Mouse (Mus musculus): ENCODE data around the gene Zbtb38.
A peak's percentile ranks its signal among the peaks of the same experiment; 100 is the strongest.

Gene Zbtb38

DNA sequence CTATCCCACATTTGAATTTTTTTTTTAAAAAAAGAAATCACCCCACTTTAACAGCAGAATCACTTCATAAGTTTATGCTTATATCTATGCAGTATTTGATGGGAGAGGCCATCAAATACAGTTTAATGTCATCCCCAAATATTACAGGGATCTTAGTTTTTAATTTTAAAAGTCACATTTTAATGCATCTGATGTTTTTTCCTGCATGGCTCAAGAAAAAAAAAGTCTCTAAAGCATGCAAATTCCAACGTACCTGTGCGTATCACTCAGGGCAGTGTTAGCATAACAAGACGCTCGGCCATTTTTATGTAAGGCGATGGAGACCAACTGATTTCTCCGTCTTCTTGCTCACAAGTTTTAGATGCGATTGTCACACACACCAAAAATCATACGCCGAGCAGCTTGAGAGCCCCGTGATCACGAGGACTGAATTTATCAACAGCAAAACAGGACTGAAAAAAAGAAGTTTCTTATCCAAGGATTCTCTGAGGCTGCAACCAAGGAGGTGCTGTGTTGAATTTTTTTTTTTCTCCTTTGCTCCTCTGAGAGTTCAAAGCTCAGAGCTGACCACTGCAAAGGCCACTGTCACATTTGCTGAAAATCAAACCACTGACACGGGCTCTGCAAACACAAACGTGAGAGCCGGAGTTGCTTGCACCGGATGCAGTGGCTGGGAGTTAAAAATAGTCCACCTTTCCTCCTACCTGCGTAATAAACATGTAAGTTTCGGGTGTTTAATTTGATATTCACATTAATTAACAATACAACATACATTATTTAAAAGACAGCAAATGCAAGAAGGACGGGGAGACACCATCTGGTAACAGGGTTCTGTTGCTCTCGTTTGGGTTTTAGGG, 21.4 kb downstream of the Zbtb38 start:
- no peak for DNase-seq

DNA sequence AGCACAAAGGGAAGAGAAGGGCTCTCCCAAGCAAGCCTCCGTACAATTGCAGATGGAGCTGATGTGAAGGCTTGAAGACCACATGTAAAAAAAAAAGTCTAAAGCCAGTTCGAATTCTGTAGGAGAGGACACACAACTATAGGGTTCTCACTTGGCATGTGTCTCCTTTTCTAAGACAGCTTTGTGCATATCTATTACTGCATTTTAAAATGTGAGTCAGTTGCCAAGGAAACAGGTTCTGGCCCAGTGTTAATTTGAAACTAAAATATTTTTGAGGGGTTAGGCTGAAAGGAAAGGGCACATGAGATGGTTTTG, 22.4 kb downstream of the Zbtb38 start:
- DNase-seq, result no peak

GRCm38 (mm10) chr9:96729537-96730310, 22.9 kb downstream of the Zbtb38 start:
- DNase-seq, result no peak

DNA sequence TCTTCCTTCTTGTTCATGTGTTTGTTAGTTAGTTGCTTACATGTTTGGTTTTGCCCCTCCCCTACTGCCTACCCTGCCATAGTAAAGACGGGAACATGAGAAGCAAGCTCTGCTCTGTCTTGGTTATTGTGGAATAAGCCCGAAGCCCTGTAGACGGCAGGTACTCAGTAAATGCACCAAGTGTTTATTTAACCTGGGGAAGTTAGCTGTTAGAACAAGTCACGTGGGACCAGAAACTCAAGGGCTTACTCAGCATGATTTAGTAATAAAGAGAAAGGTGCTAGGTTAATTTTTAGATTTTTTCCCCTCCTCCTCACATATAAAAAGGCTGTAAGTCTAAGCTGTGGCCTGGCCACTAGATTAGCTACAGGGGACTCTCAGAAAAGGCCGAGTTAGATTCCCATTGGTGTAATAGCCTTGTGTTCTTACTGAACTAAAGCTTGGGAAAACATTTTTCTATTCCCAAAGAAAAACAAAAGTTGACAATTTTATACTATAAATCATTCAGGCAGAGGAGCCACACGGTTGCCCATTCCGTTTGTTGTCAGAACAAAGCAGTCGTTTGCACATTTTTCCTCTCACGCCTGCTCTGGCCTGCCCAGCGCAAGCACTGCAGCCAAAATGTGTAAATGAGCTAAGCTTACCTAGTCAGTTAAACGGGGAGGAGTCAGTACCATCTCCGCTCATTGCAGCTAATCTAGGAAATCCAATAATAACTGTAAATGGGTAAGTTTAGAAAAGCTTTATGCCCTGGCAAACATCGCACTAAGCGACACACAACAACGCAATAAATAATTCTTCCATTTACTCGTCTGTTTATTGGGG, 24.1 kb downstream of the Zbtb38 start:
- no peak for DNase-seq

DNA sequence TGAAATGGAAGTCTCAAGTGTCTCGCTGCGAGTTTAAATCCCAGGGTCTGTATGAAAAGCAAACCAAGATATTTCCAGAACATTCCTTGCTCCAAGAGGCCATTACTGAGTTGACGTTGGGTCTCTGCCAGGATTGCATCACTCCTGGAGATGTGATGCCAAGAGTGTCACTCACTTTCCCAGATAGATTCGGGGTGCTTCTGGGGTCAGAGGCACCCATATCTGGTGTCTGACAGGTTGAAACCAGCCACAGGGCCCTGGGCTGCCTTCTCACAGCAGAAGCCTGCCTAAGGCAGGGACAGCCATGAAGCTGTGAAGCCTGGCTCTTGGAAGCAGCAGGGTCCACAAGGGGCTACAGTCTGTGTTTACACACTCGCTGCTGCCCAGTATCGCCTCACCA, 24.9 kb downstream of the Zbtb38 start:
- no peak for DNase-seq

GRCm38 (mm10) chr9:96726336-96727131, 26.1 kb downstream of the Zbtb38 start:
- DNase-seq, result no peak

GRCm38 (mm10) chr9:96725582-96726320, 26.9 kb downstream of the Zbtb38 start:
- DNase-seq, result no peak

GRCm38 (mm10) chr9:96723650-96724049, 29.0 kb downstream of the Zbtb38 start:
- no peak for DNase-seq

DNA sequence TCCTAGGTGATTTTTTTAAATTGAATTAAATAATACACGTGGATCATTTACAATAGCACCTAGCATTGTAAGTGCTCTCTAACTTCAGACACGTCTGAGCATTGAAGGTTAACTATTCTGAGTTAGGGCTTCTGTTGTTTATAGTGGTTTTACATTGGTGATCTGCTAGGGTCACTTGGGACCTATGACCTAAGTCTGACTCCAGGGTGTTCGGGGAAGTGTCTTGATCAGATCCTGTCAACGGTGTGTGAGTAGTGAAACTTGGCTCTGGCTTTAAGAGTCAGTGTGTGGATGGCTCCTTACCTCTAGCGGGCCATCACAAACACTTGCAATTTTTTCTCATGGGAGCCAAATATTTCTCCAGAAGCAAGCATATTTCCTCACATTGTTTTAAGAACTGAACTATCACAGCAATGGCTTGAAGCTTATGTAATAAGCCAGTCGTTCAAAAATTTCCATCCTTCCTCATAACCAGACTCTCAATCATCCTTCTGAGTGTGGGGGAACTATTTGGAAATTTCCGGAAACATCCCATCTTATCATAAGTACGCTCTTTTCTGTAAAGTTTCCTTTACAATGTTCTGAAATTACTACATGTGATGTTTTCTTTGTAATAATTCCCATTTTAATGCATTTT, 31.4 kb downstream of the Zbtb38 start:
- no peak for DNase-seq

DNA sequence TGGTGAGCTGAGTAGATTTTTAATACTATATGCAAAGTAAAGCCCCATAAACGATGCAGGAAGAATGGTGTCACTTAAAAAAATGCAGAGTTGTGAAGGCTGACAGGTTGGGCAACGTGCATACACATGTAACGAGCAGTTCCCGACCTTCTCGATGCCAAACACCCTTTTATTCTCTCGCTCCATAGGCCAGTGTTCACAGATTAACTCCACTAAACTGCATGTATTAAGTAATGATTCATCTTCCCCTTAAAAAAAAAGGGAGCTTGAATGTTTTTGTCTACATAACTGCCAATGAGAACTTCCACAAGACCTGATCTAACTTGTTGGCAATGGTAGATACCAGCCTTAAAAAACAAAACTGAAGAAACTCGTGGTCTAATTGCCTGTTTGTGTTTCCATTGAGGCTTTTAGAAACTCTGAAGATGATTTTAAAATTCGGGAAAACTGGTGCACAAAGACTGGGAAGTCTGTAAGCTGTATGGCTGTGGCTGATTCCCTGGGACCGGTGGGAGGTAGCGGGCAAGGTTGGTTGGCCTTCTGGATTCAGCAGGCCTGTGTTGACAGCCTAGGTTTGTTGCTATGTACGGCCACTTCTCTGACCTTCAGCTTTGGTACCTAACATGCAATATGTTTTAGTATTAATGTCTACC, 32.0 kb downstream of the Zbtb38 start:
- DNase-seq, result no peak

GRCm38 (mm10) chr9:96719408-96720158, 33.0 kb downstream of the Zbtb38 start:
- DNase-seq, result peak; percentile 73 to 82

DNA sequence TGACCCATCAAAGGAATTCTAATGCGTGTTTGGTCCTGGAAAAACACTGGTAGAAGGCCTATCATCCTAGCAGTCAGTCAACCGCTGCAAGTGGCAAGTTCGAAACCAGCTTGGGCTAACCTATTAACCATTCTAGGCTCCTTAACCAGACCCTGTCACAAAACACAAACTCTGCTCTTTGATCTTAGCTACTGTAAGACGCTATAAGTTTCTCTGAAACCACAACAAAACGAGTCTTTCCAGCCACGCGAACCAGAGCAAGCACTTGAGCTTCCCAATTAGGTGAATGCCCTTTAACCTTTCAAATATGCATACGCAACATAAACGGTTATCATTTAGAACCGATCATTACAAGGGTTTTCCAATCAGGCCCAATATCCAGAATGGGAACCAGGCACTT, 33.7 kb downstream of the Zbtb38 start:
- no peak for DNase-seq

DNA sequence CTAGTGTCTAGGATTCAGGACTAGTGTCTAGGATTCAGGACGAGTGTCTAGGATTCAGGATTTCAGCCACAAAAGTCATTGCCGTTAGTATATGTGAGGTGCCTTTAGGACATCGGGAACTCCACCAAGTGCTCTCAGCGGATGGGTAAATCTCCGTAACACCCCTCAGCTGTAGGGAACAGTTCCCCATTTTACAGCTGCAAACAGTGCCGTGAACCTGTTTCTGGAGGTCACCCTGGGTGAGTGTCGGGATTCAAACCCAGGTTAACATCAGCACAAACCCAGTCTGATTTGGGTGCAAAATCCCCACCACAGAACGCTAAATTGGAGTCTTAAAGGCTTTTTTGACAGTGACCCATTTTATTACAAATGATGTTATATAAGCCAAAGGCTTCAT, 34.2 kb downstream of the Zbtb38 start:
- no peak for DNase-seq

- DNase-seq, result no peak
Measured at GRCm38 (mm10) chr9:96717698-96718401, 34.8 kb downstream of the Zbtb38 start.

- no peak for DNase-seq
Measured at GRCm38 (mm10) chr9:96716735-96717444, 35.7 kb downstream of the Zbtb38 start.

GRCm38 (mm10) chr9:96716136-96716535, 36.5 kb downstream of the Zbtb38 start:
- DNase-seq, result no peak

- no peak for DNase-seq
Measured at GRCm38 (mm10) chr9:96715171-96715570, 37.5 kb downstream of the Zbtb38 start.
